Mouse (Mus musculus) lung, embryonic 14.5 days (tissue): ENCODE measurements around the gene Lrp6. TPM values are rescaled to one million over a fixed set of nuclear protein-coding genes. Genes with fewer than 3 reads are reported as not detected.
A peak's percentile ranks its signal among the peaks of the same experiment; 100 is the strongest.

Experiments
- ATAC-seq: fragments of 200-750 bp; cut with Nextera tagmentation; 2 replicates; pipeline ENCODE4 v1.8.0; 2017; ENCODE audit warnings: mild to moderate bottlenecking, moderate TSS enrichment, moderate library complexity; ENCODE audit not compliant: insufficient read depth
- DNase-seq: peaks from one replicate; pipeline ENCODE4 v3.0.0-alpha.2; 2015
- H3K27ac ChIP-seq: fragments of 300-500 bp; sonication (generic); 2 replicates; pipeline ENCODE4 v1.5.1; 2014; ENCODE audit warnings: low read depth, mild to moderate bottlenecking, moderate library complexity
- H3K27me3 ChIP-seq: fragments of 300-500 bp; sonication (generic); 2 replicates; pipeline ENCODE4 v1.6.1; 2014; ENCODE audit warnings: low read length, control low read depth; ENCODE audit not compliant: insufficient read depth
- H3K36me3 ChIP-seq: fragments of 300-500 bp; sonication (generic); 2 replicates; pipeline ENCODE4 v1.6.1; 2014; ENCODE audit warnings: control low read depth; ENCODE audit not compliant: insufficient read depth
- H3K4me1 ChIP-seq: fragments of 300-500 bp; sonication (generic); 2 replicates; pipeline ENCODE4 v1.6.1; 2014; ENCODE audit warnings: antibody characterized with exemption, control low read depth; ENCODE audit not compliant: insufficient read depth
- H3K4me2 ChIP-seq: fragments of 300-500 bp; sonication (generic); 2 replicates; pipeline ENCODE4 v1.6.1; 2014; ENCODE audit warnings: mild to moderate bottlenecking
- H3K4me3 ChIP-seq: fragments of 300-500 bp; sonication (generic); 2 replicates; pipeline ENCODE4 v1.5.1; 2014; ENCODE audit warnings: low read depth, low read length
- H3K9ac ChIP-seq: fragments of 300-500 bp; sonication (generic); 2 replicates; pipeline ENCODE4 v1.6.1; 2014
- H3K9me3 ChIP-seq: fragments of 300-500 bp; sonication (generic); 2 replicates; pipeline ENCODE4 v1.6.1; 2016; ENCODE audit warnings: low read depth, low read length, control low read depth
- CTCF ChIP-seq: IDR thresholded peaks from 2 replicates; pipeline ENCODE4 v1.5.1; 2016; ENCODE audit warnings: antibody characterized with exemption, low read depth
- WGBS: fragments of 180-500 bp; shearing (Covaris S2); extraction: QIAGEN DNeasy Blood & Tissue Kit; methylation state at CpG from one replicate; pipeline ENCODE4 v1.1.7; 2014; 5-methylcytosine and 5-hydroxymethylcytosine counted together
- polyA plus RNA-seq: library from polyadenylated mRNA; unstranded; fragments of >200 nt; fragmentation: Nextera tagmentation; extraction: Ambion mirVana; gene quantifications from 2 replicates; pipeline ENCODE4 v1.2.1, GENCODE M21; 2014

Lrp6 gene
- polyA plus RNA-seq, 1 experiment from 2014 or later: 35.8 TPM

DNA sequence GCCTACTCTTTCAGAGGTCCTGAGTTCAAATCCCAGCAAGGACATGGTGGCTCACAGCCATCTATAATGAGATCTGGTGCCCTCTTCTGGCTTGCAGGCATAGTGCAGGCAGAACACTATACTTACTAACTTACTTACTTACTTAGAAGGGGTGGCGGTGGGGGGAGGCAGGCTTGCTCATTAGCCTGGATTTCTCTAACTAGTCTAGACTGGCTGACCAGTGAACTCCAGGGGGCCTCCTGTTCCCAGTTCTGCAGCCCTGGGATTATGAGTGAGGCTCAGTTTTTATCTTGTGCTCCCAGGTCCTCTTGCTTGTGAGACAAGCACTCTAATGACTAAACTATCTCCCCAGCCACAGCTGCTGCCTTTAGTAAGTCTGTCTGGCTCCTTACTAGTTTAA is 112.7 kb downstream of the Lrp6 start:
- H3K27me3 ChIP-seq: no peaks in the 10 kb centered on the region
- 100% methylated on average over 1 of the region's 1 CpGs for WGBS
- no peak overlapping the region for H3K4me3 ChIP-seq
- ATAC-seq (no peak), DNase-seq (peak; percentile 48)
- H3K4me2 ChIP-seq: no peak overlapping the region
- no peaks in the 10 kb centered on the region for H3K4me1 ChIP-seq
- H3K9me3 ChIP-seq: no peaks in the 10 kb centered on the region
- H3K36me3 ChIP-seq: peaks cover 90% of the 10 kb centered on the region
- TF ChIP-seq CTCF: peak; percentile 63
- no peak overlapping the region for H3K27ac ChIP-seq
- no peak overlapping the region for H3K9ac ChIP-seq

DNA sequence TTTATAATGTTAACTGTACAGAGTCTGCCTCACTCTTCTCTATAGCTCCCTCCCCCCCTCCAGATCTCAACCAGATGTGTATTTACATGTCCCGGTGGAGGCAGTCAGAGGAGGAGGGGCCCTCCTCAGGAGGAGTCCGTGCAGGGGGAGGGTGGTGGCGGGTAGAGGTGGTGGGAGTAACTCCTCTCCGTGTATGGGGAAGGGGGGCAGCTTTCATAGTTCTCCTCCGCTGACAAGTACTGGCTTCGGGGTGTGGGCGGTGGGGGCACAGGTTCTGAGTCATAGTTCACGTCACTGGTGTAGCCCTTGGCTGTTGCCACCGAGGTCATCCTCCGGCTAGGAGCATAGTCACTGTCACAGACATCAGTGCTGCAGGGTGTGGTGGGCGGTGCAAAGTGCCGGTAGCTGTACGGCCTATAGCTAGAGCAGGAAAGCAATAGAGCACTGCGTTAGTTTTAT is 116.1 kb downstream of the Lrp6 start:
- Histone ChIP-seq H3K27me3 (no peaks in the 10 kb centered on the region), H3K4me1 (no peaks in the 10 kb centered on the region), H3K36me3 (peaks cover 81% of the 10 kb centered on the region), H3K27ac (no peak overlapping the region), H3K4me3 (no peak overlapping the region), H3K9ac (no peak overlapping the region), H3K9me3 (no peaks in the 10 kb centered on the region), H3K4me2 (no peak overlapping the region)
- WGBS: 41% methylated on average over 14 of the region's 14 CpGs
- DNase-seq (no peak), ATAC-seq (peak; percentile 68; the same call in 1 of the 2 replicates)
- no peak for TF ChIP-seq CTCF

DNA sequence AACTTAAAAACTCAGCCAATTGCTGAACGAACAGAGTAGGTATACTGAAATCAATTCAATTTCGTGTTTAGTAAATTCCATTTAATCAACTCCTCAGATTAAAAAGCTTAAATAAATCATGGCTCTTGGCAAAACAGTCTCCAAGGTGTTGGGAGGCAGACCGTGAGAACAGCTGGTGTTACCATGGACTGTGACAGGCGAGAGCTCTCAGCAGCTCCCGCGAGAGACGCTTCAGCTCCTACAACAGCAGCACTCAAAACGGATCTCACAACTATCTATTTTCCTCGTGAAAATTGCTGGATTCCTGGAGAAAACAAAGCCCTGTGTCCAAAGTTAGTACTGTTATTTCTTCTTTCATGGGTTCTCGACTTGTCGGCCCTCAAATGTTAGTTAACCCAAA is 116.8 kb downstream of the Lrp6 start:
- Histone ChIP-seq H3K4me2 (no peak overlapping the region), H3K27ac (no peak overlapping the region), H3K36me3 (peaks cover 81% of the 10 kb centered on the region), H3K9ac (no peak overlapping the region), H3K9me3 (no peaks in the 10 kb centered on the region), H3K27me3 (no peaks in the 10 kb centered on the region), H3K4me3 (no peak overlapping the region), H3K4me1 (no peaks in the 10 kb centered on the region)
- WGBS: 58% methylated on average over 11 of the region's 11 CpGs
- TF ChIP-seq CTCF: no peak
- DNase-seq (no peak), ATAC-seq (no peak)

DNA sequence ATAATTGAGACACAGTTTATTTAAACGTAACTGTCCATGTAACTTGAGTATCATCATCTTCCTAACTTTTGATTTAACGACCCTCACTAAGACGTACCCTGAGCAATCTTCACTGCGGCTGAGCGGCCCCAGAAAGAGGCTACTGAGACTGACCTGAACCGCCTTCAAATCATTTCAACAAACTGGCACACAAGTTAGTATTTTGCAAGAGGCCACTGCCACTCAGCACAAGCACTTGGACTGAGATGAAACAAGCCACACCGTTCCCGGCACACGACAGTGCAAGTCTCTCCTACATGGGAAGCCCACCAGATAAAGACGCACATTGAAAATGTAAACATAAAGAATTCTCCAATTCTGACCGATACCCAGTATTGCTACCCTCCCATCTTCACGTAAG is 118.3 kb downstream of the Lrp6 start:
- DNase-seq: no peak
- Histone ChIP-seq H3K9ac (no peak overlapping the region), H3K9me3 (no peaks in the 10 kb centered on the region), H3K4me2 (no peak overlapping the region), H3K36me3 (peaks cover 68% of the 10 kb centered on the region), H3K4me3 (no peak overlapping the region), H3K27ac (no peak overlapping the region), H3K4me1 (no peaks in the 10 kb centered on the region; the same call in 1 of the 2 replicates), H3K27me3 (no peaks in the 10 kb centered on the region)
- no peak for TF ChIP-seq CTCF
- ATAC-seq: no peak
- WGBS: 81% methylated on average over 12 of the region's 12 CpGs

DNA sequence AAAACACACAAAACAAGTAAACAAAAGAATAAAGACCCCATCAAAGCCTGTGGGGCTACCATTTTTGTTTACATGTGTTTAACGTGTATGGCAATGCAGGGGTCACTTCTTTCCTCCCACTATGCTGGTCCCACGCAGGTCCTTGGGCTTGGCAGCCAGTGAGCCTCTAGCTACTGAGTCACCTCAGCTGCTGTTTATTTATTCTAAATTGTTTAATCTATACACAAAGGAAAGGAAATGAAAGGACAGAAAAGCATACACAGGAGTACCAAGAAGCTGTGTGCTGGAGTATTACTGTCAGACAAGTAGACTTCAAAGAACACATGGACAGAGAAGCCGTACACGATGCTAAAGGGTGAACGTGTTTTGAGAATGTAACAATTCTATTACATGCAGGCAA is 122.8 kb downstream of the Lrp6 start:
- H3K9ac ChIP-seq: no peak overlapping the region
- H3K36me3 ChIP-seq: peaks cover 25% of the 10 kb centered on the region
- H3K4me3 ChIP-seq: no peak overlapping the region
- DNase-seq (no peak), ATAC-seq (no peak)
- no peak overlapping the region for H3K4me2 ChIP-seq
- H3K9me3 ChIP-seq: no peaks in the 10 kb centered on the region
- TF ChIP-seq CTCF: no peak
- H3K4me1 ChIP-seq: no peaks in the 10 kb centered on the region; the same call in 1 of the 2 replicates
- H3K27ac ChIP-seq: peak overlapping the region; percentile 46; the same call in 1 of the 2 replicates
- WGBS: 26% methylated on average over 5 of the region's 5 CpGs
- no peaks in the 10 kb centered on the region for H3K27me3 ChIP-seq

DNA sequence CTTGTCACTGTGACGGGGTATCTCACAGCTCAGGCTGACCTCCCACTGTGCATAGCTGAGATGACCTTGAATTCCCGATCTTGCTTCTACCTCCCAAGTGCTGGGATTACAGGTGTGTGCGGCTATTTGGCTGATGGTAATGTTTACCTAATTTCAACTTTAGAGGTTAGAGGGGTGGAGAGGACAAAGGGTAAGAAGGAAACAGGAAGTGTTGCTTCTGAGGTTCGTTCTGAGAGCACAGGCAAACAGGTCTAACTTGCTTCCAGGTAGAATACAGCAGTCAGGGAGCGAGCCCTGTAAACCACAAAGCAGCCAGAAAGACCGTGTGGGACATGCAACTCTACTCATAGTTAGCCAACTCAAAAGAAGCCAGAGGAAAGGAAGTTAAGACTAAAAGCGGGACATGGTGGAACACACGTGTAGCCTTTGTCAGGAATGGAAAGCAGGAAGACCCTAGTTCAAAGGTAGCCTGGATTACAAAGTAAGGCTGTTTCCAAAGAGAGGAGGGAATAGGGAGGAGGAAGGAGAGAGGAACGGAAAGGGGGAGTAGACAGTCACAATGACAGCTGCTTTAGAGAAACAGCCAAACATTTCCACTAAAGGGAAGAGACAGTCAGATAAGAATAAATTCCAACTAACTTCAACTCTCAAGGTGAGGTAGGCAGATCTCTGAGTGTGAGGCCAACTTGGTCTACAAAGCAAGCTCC is 123.4 kb downstream of the Lrp6 start:
- Histone ChIP-seq H3K27me3 (no peaks in the 10 kb centered on the region), H3K36me3 (peaks cover 21% of the 10 kb centered on the region), H3K4me3 (no peak overlapping the region), H3K4me2 (no peak overlapping the region), H3K9me3 (no peaks in the 10 kb centered on the region), H3K4me1 (no peaks in the 10 kb centered on the region; the same call in 1 of the 2 replicates), H3K9ac (no peak overlapping the region), H3K27ac (peak overlapping the region; percentile 46; the same call in 1 of the 2 replicates)
- no peak for TF ChIP-seq CTCF
- 48% methylated on average over 9 of the region's 9 CpGs for WGBS
- ATAC-seq: no peak
- DNase-seq: peak; percentile 40

DNA sequence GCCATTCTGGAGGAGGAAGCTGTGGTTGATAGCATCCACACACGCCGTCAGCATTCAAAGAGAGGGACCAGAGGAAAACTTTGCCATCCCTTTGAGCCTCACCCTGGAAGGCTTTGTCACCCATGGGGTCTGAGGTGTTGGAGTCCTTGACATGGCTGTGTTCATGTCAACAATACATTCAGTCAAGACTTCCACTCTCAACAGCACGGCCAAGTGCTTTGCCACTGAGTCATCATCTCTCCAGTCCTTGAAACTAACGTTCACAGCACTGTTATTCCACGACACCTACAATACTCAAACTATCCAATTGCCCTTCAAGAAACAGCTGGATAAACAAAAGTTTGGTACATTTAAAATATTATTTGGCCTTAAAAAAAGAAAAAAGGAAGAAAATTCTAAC is 124.5 kb downstream of the Lrp6 start:
- H3K27ac ChIP-seq: no peak overlapping the region
- no peak overlapping the region for H3K9ac ChIP-seq
- ATAC-seq (no peak), DNase-seq (no peak)
- no peaks in the 10 kb centered on the region for H3K27me3 ChIP-seq
- no peak overlapping the region for H3K4me3 ChIP-seq
- WGBS: 66% methylated on average over 5 of the region's 5 CpGs
- TF ChIP-seq CTCF: no peak
- peaks cover 18% of the 10 kb centered on the region for H3K36me3 ChIP-seq
- H3K9me3 ChIP-seq: no peaks in the 10 kb centered on the region
- no peak overlapping the region for H3K4me2 ChIP-seq
- no peaks in the 10 kb centered on the region; the same call in 1 of the 2 replicates for H3K4me1 ChIP-seq
